Mouse (Mus musculus) thymus, adult 2 months (tissue): Measurements from ENCODE around the gene Gm11563. TPM values are rescaled to one million over a fixed set of nuclear protein-coding genes. Genes with fewer than 3 reads are reported as not detected.
"Not testable (repeated sequence)": the region's sequence is repeated elsewhere in the genome, so short reads cannot be mapped to it uniquely, and the experiment has no call there.

Source experiments
- DNase-seq: peaks from one replicate; pipeline ENCODE4 v3.0.0; 2021
- H3K27ac ChIP-seq: fragments of 200-500 bp; 2 replicates; pipeline ENCODE4 v1.5.1; 2012; ENCODE audit warnings: low read length, control low read depth; ENCODE audit not compliant: control insufficient read depth, insufficient read depth
- H3K27me3 ChIP-seq: fragments of 200-500 bp; 2 replicates; pipeline ENCODE4 v1.6.1; 2012; ENCODE audit warnings: mild to moderate bottlenecking, low read length, moderate library complexity, mixed read lengths; ENCODE audit not compliant: control insufficient read depth, insufficient read depth
- H3K36me3 ChIP-seq: fragments of 200-500 bp; 2 replicates; pipeline ENCODE4 v1.6.1; 2012; ENCODE audit warnings: mild to moderate bottlenecking, low read length, moderate library complexity; ENCODE audit not compliant: control insufficient read depth, insufficient read depth
- H3K4me1 ChIP-seq: fragments of 200-500 bp; replicated peaks from 2 replicates; pipeline ENCODE4 v1.6.1; 2012; ENCODE audit warnings: low read length; ENCODE audit not compliant: control insufficient read depth, insufficient read depth
- H3K4me3 ChIP-seq: fragments of 200-500 bp; 2 replicates; pipeline ENCODE4 v1.5.1; 2012; ENCODE audit warnings: mild to moderate bottlenecking, low read length, control low read depth, moderate library complexity; ENCODE audit not compliant: control insufficient read depth, insufficient read depth
- CTCF ChIP-seq: fragments of 200-500 bp; IDR thresholded peaks from 2 replicates; pipeline ENCODE4 v1.5.1; 2012; ENCODE audit warnings: mild to moderate bottlenecking, control low read depth, low read length, moderate library complexity, borderline replicate concordance; ENCODE audit not compliant: control insufficient read depth, poor library complexity, insufficient read depth; ENCODE audit errors: extremely low read depth
- POLR2A ChIP-seq: fragments of 200-500 bp; IDR thresholded peaks from 2 replicates; pipeline ENCODE4 v1.6.1; 2012; ENCODE audit warnings: mild to moderate bottlenecking, low read length, control low read depth, moderate library complexity; ENCODE audit not compliant: control insufficient read depth, poor library complexity, insufficient read depth; ENCODE audit errors: extremely low read depth
- WGBS: fragments of 180-500 bp; shearing (Covaris S2); methylation state at CpG from one replicate; pipeline ENCODE4 v1.1.7; 2018; 5-methylcytosine and 5-hydroxymethylcytosine counted together
- polyA plus RNA-seq: library from polyadenylated mRNA; depleted of rRNA; stranded (reverse); fragments of >200 nt; gene quantifications from 2 replicates; pipeline ENCODE4 v1.2.3, GENCODE M21; 2012

Gene Gm11563
- polyA plus RNA-seq, 1 experiment, result not detected

DNA sequence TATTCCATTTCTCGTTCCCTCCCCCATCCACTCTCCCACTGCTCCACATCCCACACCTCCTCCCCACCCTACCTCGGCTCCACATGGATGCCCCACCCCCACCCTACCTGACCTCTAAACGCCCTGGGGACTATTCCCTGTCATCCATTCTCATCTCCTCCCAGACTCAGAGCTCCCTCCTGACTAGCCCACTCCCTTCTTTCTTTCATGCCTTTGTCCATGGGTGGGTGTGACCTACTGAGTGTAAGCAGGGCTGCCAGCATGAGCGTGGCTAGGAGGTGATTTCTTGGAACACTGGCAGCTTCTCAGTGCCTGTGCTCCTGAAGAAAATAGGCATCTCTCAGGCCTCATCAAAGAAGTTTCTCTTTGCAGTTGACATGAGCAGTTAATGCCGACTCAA, 1.7 kb downstream of the Gm11563 start:
- TF ChIP-seq POLR2A, result no peak
- no peak for TF ChIP-seq CTCF
- no peaks in the 10 kb centered on the region for H3K36me3 ChIP-seq
- no peaks in the 10 kb centered on the region for H3K27me3 ChIP-seq
- no peaks in the 10 kb centered on the region for H3K4me1 ChIP-seq
- H3K4me3 ChIP-seq, result no peak overlapping the region
- no peak for DNase-seq
- 70% methylated on average over 5 of the region's 5 CpGs for WGBS
- no peak overlapping the region for H3K27ac ChIP-seq

DNA sequence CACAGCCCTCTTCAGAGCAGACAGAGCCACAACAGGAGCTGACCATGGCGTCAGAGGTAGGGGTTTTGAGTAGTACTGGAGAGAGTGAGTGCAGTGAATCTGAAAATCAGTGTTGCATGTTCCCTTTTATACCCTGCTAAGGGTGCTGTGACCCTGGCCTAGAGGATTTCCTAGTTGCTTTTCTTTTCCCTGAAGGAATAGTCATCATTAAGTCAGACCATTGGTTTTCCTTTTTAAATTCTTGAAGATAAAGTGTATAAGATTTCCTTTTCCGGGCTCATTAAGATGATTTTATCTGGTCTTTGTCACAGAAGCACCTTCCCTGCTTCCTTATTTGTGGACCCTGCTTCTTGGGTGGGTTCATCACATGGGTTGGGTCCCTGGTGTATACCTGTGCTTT, 8.6 kb downstream of the Gm11563 start, which contains the start of gene Gm11555:
Gene Gm11555, minus strand, starts transcription at position 101 of the 400 bp plus-strand sequence.
- Histone ChIP-seq H3K4me3 (no peak within 1 kb of the TSS), H3K27ac (no peak within 1 kb of the TSS), H3K4me1 (no peaks in the 10 kb centered on the region), H3K27me3 (no peaks in the 10 kb centered on the region), H3K36me3 (no peaks in the 10 kb centered on the region)
- no peak for DNase-seq
- WGBS, result 89% methylated on average over 2 of the region's 2 CpGs
- TF ChIP-seq POLR2A, result no peak

DNA sequence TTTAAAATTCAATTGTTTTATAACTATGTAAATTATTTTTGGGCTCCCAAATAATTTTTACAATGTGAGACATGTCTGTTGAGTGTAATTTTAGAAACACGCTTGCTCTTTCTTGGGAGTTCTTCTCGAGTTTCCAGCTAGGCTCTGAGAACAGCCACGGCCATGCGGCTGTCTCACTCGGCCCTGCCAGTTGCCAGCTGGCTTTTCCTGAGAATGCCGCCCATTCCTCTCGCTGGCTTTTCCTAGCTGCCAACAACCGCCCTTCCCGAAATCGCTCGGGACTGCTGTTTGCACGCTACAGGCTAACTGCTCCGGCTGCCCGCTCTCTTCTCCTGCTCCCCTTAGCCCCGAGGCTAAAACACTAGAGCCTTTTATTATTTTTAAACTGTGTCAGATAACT, 12.3 kb downstream of the Gm11563 start:
- Histone ChIP-seq H3K27me3 (no peaks in the 10 kb centered on the region), H3K27ac (no peak overlapping the region), H3K4me1 (no peaks in the 10 kb centered on the region), H3K4me3 (no peak overlapping the region), H3K36me3 (no peaks in the 10 kb centered on the region)
- WGBS, result 91% methylated on average over 15 of the region's 15 CpGs
- no peak for DNase-seq
- TF ChIP-seq CTCF (no peak), POLR2A (no peak)

DNA sequence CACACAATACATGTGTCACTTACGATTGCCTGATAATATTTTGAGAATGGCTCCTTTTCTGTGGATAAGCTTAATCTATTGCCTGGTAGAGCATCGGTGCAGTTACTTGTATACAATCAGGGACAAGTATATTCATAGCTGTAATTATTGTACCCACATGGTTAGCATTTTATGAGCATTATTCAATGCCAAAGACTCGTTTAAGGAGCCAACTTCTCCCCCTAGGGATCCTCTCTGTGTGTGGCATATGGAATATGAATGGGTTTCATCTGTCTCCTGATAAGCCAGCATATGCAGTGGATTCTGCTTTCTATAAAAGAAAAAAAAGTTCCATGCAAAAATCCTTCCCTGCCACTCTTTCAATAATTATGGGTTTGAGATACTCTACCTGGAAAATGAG, 14.4 kb downstream of the Gm11563 start:
- Histone ChIP-seq H3K27me3 (no peaks in the 10 kb centered on the region), H3K4me3 (no peak overlapping the region), H3K27ac (no peak overlapping the region), H3K36me3 (no peaks in the 10 kb centered on the region), H3K4me1 (no peaks in the 10 kb centered on the region)
- DNase-seq, result no peak
- 84% methylated on average over 3 of the region's 3 CpGs for WGBS
- TF ChIP-seq POLR2A, result no peak
- no peak for TF ChIP-seq CTCF

DNA sequence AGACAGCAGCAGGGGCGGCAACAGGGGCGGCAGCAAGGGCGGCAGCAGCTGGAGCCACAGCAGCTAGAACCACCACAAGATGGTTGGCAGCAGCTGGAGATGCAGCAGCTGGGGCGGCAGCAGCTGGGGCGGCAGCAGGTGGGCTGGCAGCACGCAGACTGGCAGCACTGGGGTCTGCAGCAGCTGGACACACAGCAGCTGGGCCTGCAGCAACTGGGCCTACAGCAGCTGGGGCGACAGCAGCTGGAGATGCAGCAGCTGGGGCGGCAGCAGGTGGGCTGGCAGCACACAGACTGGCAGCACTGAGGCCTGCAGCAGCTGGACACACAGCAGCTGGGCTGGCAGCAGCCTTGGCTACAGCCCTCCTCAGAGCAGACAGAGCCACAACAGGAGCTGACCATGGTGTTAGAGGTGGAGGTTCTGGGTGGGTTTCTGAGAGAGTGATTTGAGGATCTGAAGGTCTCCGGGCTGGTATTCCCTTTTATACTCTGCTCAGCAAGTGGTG, 15.1 kb downstream of the Gm11563 start, which contains the start of gene Krtap4-7:
Gene Krtap4-7, minus strand, starts transcription at position 455 of the 505 bp plus-strand sequence.
- not testable (repeated sequence) for DNase-seq, H3K27ac ChIP-seq, H3K36me3 ChIP-seq, H3K27me3 ChIP-seq, H3K4me3 ChIP-seq, H3K4me1 ChIP-seq
- 82% methylated on average over 9 of the region's 9 CpGs for WGBS

DNA sequence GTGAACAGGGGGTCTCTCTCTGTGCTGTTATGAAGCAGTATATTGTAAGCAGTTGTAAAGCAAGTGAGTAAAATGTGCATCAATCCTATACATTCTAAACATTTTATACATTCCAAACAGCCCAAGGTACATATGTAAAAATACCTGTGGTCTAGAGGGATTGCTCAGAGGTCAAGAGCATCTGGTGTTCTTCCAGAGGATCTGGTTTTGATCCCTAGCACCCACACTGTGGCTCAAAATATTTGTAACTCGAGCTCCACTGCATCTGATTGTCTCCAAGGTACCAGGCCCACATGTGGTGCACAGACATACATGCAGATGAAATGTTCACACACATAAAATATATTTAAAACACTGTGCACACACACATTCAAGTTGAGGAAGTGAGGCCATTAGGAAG, 17.8 kb downstream of the Gm11563 start:
- Histone ChIP-seq H3K36me3 (no peaks in the 10 kb centered on the region), H3K4me1 (no peaks in the 10 kb centered on the region), H3K27me3 (no peaks in the 10 kb centered on the region), H3K4me3 (no peak overlapping the region), H3K27ac (no peak overlapping the region)
- WGBS, result 27% methylated on average over 1 of the region's 1 CpGs
- no peak for DNase-seq
- TF ChIP-seq CTCF (no peak), POLR2A (no peak)

DNA sequence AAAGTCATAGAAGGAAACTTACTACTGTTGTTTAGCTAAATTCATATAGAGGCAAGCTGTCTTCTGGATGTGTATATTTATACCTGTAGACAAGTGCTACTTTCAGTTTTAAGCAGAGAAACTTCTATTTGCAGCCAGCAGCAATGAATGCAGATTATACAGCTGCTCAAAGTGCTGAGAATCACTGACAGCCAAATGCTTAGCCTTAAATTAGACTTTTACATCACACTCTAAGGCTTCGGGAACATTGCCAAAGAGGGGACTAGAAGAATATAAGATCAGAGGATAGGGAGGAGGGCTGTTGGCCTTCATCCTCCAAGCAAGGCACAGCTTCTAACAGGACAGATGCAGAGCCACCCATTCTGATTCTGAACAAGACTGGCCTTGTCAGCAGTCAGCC, 21.7 kb downstream of the Gm11563 start:
- DNase-seq, result no peak
- 89% methylated on average over 1 of the region's 1 CpGs for WGBS
- TF ChIP-seq CTCF, result no peak
- TF ChIP-seq POLR2A, result no peak
- Histone ChIP-seq H3K27me3 (no peaks in the 10 kb centered on the region), H3K4me3 (no peak overlapping the region), H3K36me3 (no peaks in the 10 kb centered on the region), H3K27ac (no peak overlapping the region), H3K4me1 (no peaks in the 10 kb centered on the region)
